Mouse (Mus musculus) lung, embryonic 15.5 days (tissue): Measurements from ENCODE around the gene Ten1. TPM values are rescaled to one million over a fixed set of nuclear protein-coding genes. Genes with fewer than 3 reads are reported as not detected.
A peak's percentile ranks its signal among the peaks of the same experiment; 100 is the strongest.

Experiments used
- ATAC-seq: fragments of 200-750 bp; cut with Nextera tagmentation; 2 replicates; pipeline ENCODE4 v1.8.0; 2017; ENCODE audit warnings: moderate number of reproducible peaks, borderline replicate concordance; ENCODE audit not compliant: low FRiP score, low TSS enrichment; ENCODE audit errors: extremely low read depth
- H3K27ac ChIP-seq: fragments of 300-500 bp; sonication (generic); 2 replicates; pipeline ENCODE4 v1.5.1; 2015; ENCODE audit warnings: moderate library complexity, mild to moderate bottlenecking, inconsistent platforms
- H3K27me3 ChIP-seq: fragments of 300-500 bp; sonication (generic); 2 replicates; pipeline ENCODE4 v1.6.1; 2015; ENCODE audit warnings: inconsistent platforms
- H3K36me3 ChIP-seq: fragments of 300-500 bp; sonication (generic); 2 replicates; pipeline ENCODE4 v1.6.1; 2015; ENCODE audit warnings: inconsistent platforms
- H3K4me1 ChIP-seq: fragments of 300-500 bp; sonication (generic); 2 replicates; pipeline ENCODE4 v1.6.1; 2015; ENCODE audit warnings: inconsistent platforms
- H3K4me2 ChIP-seq: fragments of 300-500 bp; sonication (generic); 2 replicates; pipeline ENCODE4 v1.6.1; 2015; ENCODE audit warnings: inconsistent platforms, mild to moderate bottlenecking, moderate library complexity
- H3K4me3 ChIP-seq: fragments of 300-500 bp; sonication (generic); 2 replicates; pipeline ENCODE4 v1.5.1; 2015; ENCODE audit warnings: mild to moderate bottlenecking, inconsistent platforms
- H3K9ac ChIP-seq: fragments of 300-500 bp; sonication (generic); 2 replicates; pipeline ENCODE4 v1.6.1; 2015; ENCODE audit warnings: inconsistent platforms
- H3K9me3 ChIP-seq: fragments of 300-500 bp; sonication (generic); 2 replicates; pipeline ENCODE4 v1.6.1; 2016; ENCODE audit warnings: inconsistent platforms
- WGBS: fragments of 180-500 bp; shearing (Covaris S2); methylation state at CpG from one replicate; pipeline ENCODE4 v1.1.7; 2015; 5-methylcytosine and 5-hydroxymethylcytosine counted together
- polyA plus RNA-seq: library from polyadenylated mRNA; unstranded; fragments of >200 nt; fragmentation: Nextera tagmentation; extraction: Ambion mirVana; gene quantifications from 2 replicates; pipeline ENCODE4 v1.2.1, GENCODE M21; 2015

Gene Ten1
- polyA plus RNA-seq, 1 experiment from 2014 or later, result 77.5 TPM

- H3K27ac ChIP-seq, result no peak overlapping the region
- H3K9me3 ChIP-seq, result no peaks in the 10 kb centered on the region
- no peak overlapping the region for H3K4me3 ChIP-seq
- no peak for ATAC-seq
- H3K4me2 ChIP-seq, result no peak overlapping the region
- peaks cover 53% of the 10 kb centered on the region for H3K36me3 ChIP-seq
- H3K4me1 ChIP-seq, result no peaks in the 10 kb centered on the region
- no peak overlapping the region for H3K9ac ChIP-seq
- 92% methylated on average over 22 of the region's 22 CpGs for WGBS
- no peaks in the 10 kb centered on the region for H3K27me3 ChIP-seq
Measured at GRCm38 (mm10) chr11:116174775-116175448, 23.7 kb upstream of the Ten1 start.

GRCm38 (mm10) chr11:116176010-116176409 lies 22.6 kb upstream of the Ten1 start:
- Histone ChIP-seq H3K27ac (no peak overlapping the region), H3K36me3 (peaks cover 63% of the 10 kb centered on the region), H3K27me3 (no peaks in the 10 kb centered on the region), H3K4me3 (no peak overlapping the region), H3K4me2 (no peak overlapping the region), H3K9me3 (no peaks in the 10 kb centered on the region), H3K9ac (no peak overlapping the region), H3K4me1 (no peaks in the 10 kb centered on the region)
- ATAC-seq, result no peak
- WGBS, result 78% methylated on average over 7 of the region's 7 CpGs

- Histone ChIP-seq H3K4me2 (no peak overlapping the region), H3K4me3 (no peak overlapping the region), H3K4me1 (no peaks in the 10 kb centered on the region), H3K36me3 (peaks cover 52% of the 10 kb centered on the region), H3K9me3 (no peaks in the 10 kb centered on the region), H3K27me3 (no peaks in the 10 kb centered on the region), H3K9ac (no peak overlapping the region), H3K27ac (no peak overlapping the region)
- ATAC-seq, result no peak
- WGBS, result 85% methylated on average over 20 of the region's 20 CpGs
Measured at GRCm38 (mm10) chr11:116178411-116179121, 20.1 kb upstream of the Ten1 start.

GRCm38 (mm10) chr11:116185836-116186235 lies 12.8 kb upstream of the Ten1 start:
- ATAC-seq, result no peak
- Histone ChIP-seq H3K36me3 (peaks cover 18% of the 10 kb centered on the region), H3K4me1 (0 out of 2 replicates have a peak, but pooled peaks cover 4% of the 10 kb centered on the region), H3K9me3 (no peaks in the 10 kb centered on the region), H3K4me2 (no peak overlapping the region), H3K27ac (no peak overlapping the region), H3K4me3 (no peak overlapping the region), H3K27me3 (no peaks in the 10 kb centered on the region), H3K9ac (no peak overlapping the region)
- 92% methylated on average over 3 of the region's 3 CpGs for WGBS

- H3K36me3 ChIP-seq, result peaks cover 17% of the 10 kb centered on the region
- 86% methylated on average over 11 of the region's 11 CpGs for WGBS
- H3K4me3 ChIP-seq, result no peak overlapping the region
- no peaks in the 10 kb centered on the region for H3K27me3 ChIP-seq
- H3K9me3 ChIP-seq, result no peaks in the 10 kb centered on the region
- ATAC-seq, result no peak
- H3K9ac ChIP-seq, result no peak overlapping the region
- no peak overlapping the region for H3K4me2 ChIP-seq
- H3K27ac ChIP-seq, result no peak overlapping the region
- 0 out of 2 replicates have a peak, but pooled peaks cover 4% of the 10 kb centered on the region for H3K4me1 ChIP-seq
Measured at GRCm38 (mm10) chr11:116186360-116186759, 12.3 kb upstream of the Ten1 start.

GRCm38 (mm10) chr11:116187226-116187930 lies 11.3 kb upstream of the Ten1 start:
- Histone ChIP-seq H3K4me1 (0 out of 2 replicates have a peak, but pooled peaks cover 4% of the 10 kb centered on the region), H3K9me3 (no peaks in the 10 kb centered on the region), H3K4me3 (no peak overlapping the region), H3K4me2 (no peak overlapping the region), H3K36me3 (peaks cover 17% of the 10 kb centered on the region), H3K27ac (0 out of 2 replicates have a peak overlapping the region, but pooled peaks have one; percentile 5), H3K9ac (no peak overlapping the region), H3K27me3 (no peaks in the 10 kb centered on the region)
- WGBS, result 62% methylated on average over 11 of the region's 11 CpGs
- ATAC-seq, result no peak

- 88% methylated on average over 8 of the region's 8 CpGs for WGBS
- H3K36me3 ChIP-seq, result peaks cover 5% of the 10 kb centered on the region
- H3K9ac ChIP-seq, result no peak overlapping the region
- H3K4me1 ChIP-seq, result peaks cover 13% of the 10 kb centered on the region
- H3K4me3 ChIP-seq, result no peak overlapping the region
- H3K27me3 ChIP-seq, result no peaks in the 10 kb centered on the region
- no peaks in the 10 kb centered on the region for H3K9me3 ChIP-seq
- ATAC-seq, result no peak
- no peak overlapping the region for H3K27ac ChIP-seq
- H3K4me2 ChIP-seq, result no peak overlapping the region
Measured at GRCm38 (mm10) chr11:116194619-116195018, 4.0 kb upstream of the Ten1 start.

- no peak overlapping the region for H3K4me3 ChIP-seq
- no peaks in the 10 kb centered on the region for H3K27me3 ChIP-seq
- H3K4me1 ChIP-seq, result peaks cover 15% of the 10 kb centered on the region
- no peak overlapping the region for H3K27ac ChIP-seq
- no peaks in the 10 kb centered on the region for H3K9me3 ChIP-seq
- H3K4me2 ChIP-seq, result no peak overlapping the region
- H3K36me3 ChIP-seq, result peaks cover 5% of the 10 kb centered on the region
- 63% methylated on average over 5 of the region's 5 CpGs for WGBS
- ATAC-seq, result no peak
- H3K9ac ChIP-seq, result no peak overlapping the region
Measured at GRCm38 (mm10) chr11:116195252-116195651, 3.4 kb upstream of the Ten1 start.

GRCm38 (mm10) chr11:116196336-116196735 lies 2.3 kb upstream of the Ten1 start:
- no peak overlapping the region for H3K27ac ChIP-seq
- H3K4me1 ChIP-seq, result peaks cover 15% of the 10 kb centered on the region
- WGBS, result 77% methylated on average over 3 of the region's 3 CpGs
- H3K27me3 ChIP-seq, result no peaks in the 10 kb centered on the region
- no peaks in the 10 kb centered on the region for H3K9me3 ChIP-seq
- ATAC-seq, result no peak
- no peak overlapping the region for H3K9ac ChIP-seq
- H3K36me3 ChIP-seq, result peaks cover 5% of the 10 kb centered on the region
- H3K4me2 ChIP-seq, result no peak overlapping the region
- H3K4me3 ChIP-seq, result no peak overlapping the region

- no peak for ATAC-seq
- WGBS, result 90% methylated on average over 18 of the region's 18 CpGs
- H3K27ac ChIP-seq, result no peak overlapping the region
- H3K9ac ChIP-seq, result no peak overlapping the region
- no peaks in the 10 kb centered on the region for H3K9me3 ChIP-seq
- peaks cover 5% of the 10 kb centered on the region; the same call in 1 of the 2 replicates for H3K36me3 ChIP-seq
- H3K4me3 ChIP-seq, result no peak overlapping the region; the same call in 1 of the 2 replicates
- H3K4me2 ChIP-seq, result no peak overlapping the region
- no peaks in the 10 kb centered on the region for H3K27me3 ChIP-seq
- peaks cover 15% of the 10 kb centered on the region for H3K4me1 ChIP-seq
Measured at GRCm38 (mm10) chr11:116196866-116197583, 1.6 kb upstream of the Ten1 start.

- no peak overlapping the region; the same call in 1 of the 2 replicates for H3K4me3 ChIP-seq
- no peak overlapping the region for H3K27ac ChIP-seq
- H3K36me3 ChIP-seq, result peaks cover 5% of the 10 kb centered on the region; the same call in 1 of the 2 replicates
- no peaks in the 10 kb centered on the region for H3K27me3 ChIP-seq
- 86% methylated on average over 6 of the region's 6 CpGs for WGBS
- ATAC-seq, result no peak
- H3K4me1 ChIP-seq, result peaks cover 15% of the 10 kb centered on the region
- peak overlapping the region; percentile 75; the same call in 1 of the 2 replicates for H3K4me2 ChIP-seq
- H3K9ac ChIP-seq, result no peak overlapping the region
- H3K9me3 ChIP-seq, result no peaks in the 10 kb centered on the region
Measured at GRCm38 (mm10) chr11:116197584-116197906, 1.1 kb upstream of the Ten1 start.
